Mouse (Mus musculus) brain, embryonic 14.5 days (tissue): ENCODE results near the gene Cyld. TPM values are rescaled to one million over a fixed set of nuclear protein-coding genes. Genes with fewer than 3 reads are reported as not detected.

Source experiments
- DNase-seq: peaks from one replicate; pipeline ENCODE4 v3.0.0-alpha.2; 2011; ENCODE audit warnings: low read depth
- CTCF ChIP-seq: fragments of 200-500 bp; IDR thresholded peaks from 2 replicates; pipeline ENCODE4 v1.5.1; 2012; ENCODE audit warnings: inconsistent platforms, mild to moderate bottlenecking, moderate library complexity, borderline replicate concordance; ENCODE audit not compliant: insufficient read depth, insufficient read length; ENCODE audit errors: extremely low read depth
- POLR2A ChIP-seq: fragments of 200-500 bp; IDR thresholded peaks from 2 replicates; pipeline ENCODE4 v1.6.1; 2012; ENCODE audit warnings: mild to moderate bottlenecking, inconsistent platforms, borderline replicate concordance; ENCODE audit not compliant: poor library complexity, insufficient read depth, insufficient read length, severe bottlenecking; ENCODE audit errors: extremely low read depth
- polyA plus RNA-seq: library from polyadenylated mRNA; depleted of rRNA; stranded (reverse); fragments of >200 nt; gene quantifications from 2 replicates; pipeline ENCODE4 v1.2.3, GENCODE M21; 2012; rRNA removed

Gene Cyld
- polyA plus RNA-seq, 1 experiment, result 12.7 TPM

DNA sequence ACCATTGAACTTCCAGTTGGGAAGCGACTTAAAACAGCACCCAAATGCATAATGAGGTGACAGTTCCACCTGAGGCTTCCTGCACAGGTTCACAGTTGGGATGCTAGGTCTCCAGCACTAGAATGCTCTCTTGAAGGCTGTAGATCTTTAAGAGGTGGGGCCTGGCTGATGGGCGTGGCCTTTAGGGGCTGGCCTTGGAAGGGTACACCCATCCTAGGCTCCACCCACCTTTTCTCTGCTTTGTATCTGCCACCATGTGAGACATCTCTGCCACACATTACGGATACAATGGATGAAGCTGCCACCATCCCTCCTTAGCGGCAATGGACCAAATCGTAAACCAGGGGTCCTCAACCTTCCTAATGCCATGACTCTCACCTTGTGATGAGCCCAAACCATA, 99.1 kb downstream of the Cyld start:
- no peak for DNase-seq
- TF ChIP-seq CTCF (no peak), POLR2A (no peak)

DNA sequence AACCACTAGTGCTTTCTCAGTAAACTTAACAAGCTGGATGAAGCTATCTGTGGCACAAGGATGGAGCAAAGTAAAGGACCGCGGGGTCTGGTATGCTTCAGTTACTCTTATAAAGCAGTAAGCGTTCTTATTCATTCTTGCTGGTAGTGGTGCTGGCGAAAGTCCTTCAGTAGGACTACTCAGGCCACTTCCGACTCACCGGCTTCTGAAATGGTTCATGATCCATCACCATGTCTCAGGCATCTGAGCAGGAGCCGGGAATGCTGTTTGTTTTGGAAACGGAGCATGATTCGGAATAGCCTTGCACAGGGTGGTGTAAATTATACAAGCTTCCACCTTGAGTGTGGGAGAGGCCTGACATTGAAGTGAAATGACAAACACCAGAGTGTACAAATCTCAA, 99.8 kb downstream of the Cyld start:
- TF ChIP-seq CTCF (no peak), POLR2A (no peak)

More for the DNA sequence above, 99.8 kb downstream of the Cyld start:
- DNase-seq, result no peak

Other genes with a start within 250 kb of the Cyld start
- 49.1 and 68.5 TPM in 2 replicates for gene Nkd1, start 175.7 kb upstream of the Cyld start, polyA plus RNA-seq
- gene Snx20, start 60.9 kb upstream of the Cyld start, polyA plus RNA-seq, result 0.78 and 0.92 TPM in 2 replicates
- 0.16 and 0.34 TPM in 2 replicates for gene Nod2, start 49.7 kb upstream of the Cyld start, polyA plus RNA-seq